Mouse (Mus musculus) spleen, embryonic (tissue): ENCODE results near the gene B4galt1.

Source experiments
- CTCF ChIA-PET: fragments of 350-600 bp; sonication (Branson Sonifier 250); formaldehyde crosslinking; loops from one replicate; lab custom pipeline; 2022; lab: Charles Lee

Gene B4galt1

GRCm38 (mm10) chr4:40844251-40844721 is 9.5 kb downstream of the B4galt1 start:
- CTCF ChIA-PET, result no interaction called here

- CTCF ChIA-PET, result no interaction called here
Observed at GRCm38 (mm10) chr4:40843726-40844125, 10.1 kb downstream of the B4galt1 start.

- CTCF ChIA-PET, result no interaction called here
Observed at GRCm38 (mm10) chr4:40840448-40840847, 13.4 kb downstream of the B4galt1 start.

- CTCF ChIA-PET, result no interaction called here
Observed at GRCm38 (mm10) chr4:40839251-40839650, 14.6 kb downstream of the B4galt1 start.

GRCm38 (mm10) chr4:40837451-40838285 is 16.1 kb downstream of the B4galt1 start:
- CTCF ChIA-PET, result no interaction called here

- CTCF ChIA-PET, result no interaction called here
Observed at GRCm38 (mm10) chr4:40837008-40837407, 16.8 kb downstream of the B4galt1 start.

GRCm38 (mm10) chr4:40834872-40835271 is 18.9 kb downstream of the B4galt1 start:
- CTCF ChIA-PET, result no interaction called here

GRCm38 (mm10) chr4:40834232-40834786 is 19.5 kb downstream of the B4galt1 start:
- CTCF ChIA-PET, result no interaction called here

- CTCF ChIA-PET, result no interaction called here
Observed at GRCm38 (mm10) chr4:40833381-40834231, 20.2 kb downstream of the B4galt1 start.

GRCm38 (mm10) chr4:40830530-40830929 is 23.3 kb downstream of the B4galt1 start:
- CTCF ChIA-PET, result no interaction called here

- CTCF ChIA-PET, result no interaction called here
Observed at GRCm38 (mm10) chr4:40829654-40830400, 24.0 kb downstream of the B4galt1 start.

- CTCF ChIA-PET, result no interaction called here
Observed at GRCm38 (mm10) chr4:40828910-40829309, 24.9 kb downstream of the B4galt1 start.

- CTCF ChIA-PET, result no interaction called here
Observed at GRCm38 (mm10) chr4:40827926-40828325, 25.9 kb downstream of the B4galt1 start.

GRCm38 (mm10) chr4:40826810-40827209 is 27.0 kb downstream of the B4galt1 start:
- CTCF ChIA-PET, result no interaction called here

GRCm38 (mm10) chr4:40825981-40826380 is 27.8 kb downstream of the B4galt1 start:
- CTCF ChIA-PET, result no interaction called here

- CTCF ChIA-PET, result no interaction called here
Observed at GRCm38 (mm10) chr4:40825146-40825545, 28.7 kb downstream of the B4galt1 start.

GRCm38 (mm10) chr4:40824505-40824904 is 29.3 kb downstream of the B4galt1 start:
- CTCF ChIA-PET, result no interaction called here

GRCm38 (mm10) chr4:40823664-40824063 is 30.1 kb downstream of the B4galt1 start:
- CTCF ChIA-PET, result no interaction called here

- CTCF ChIA-PET, result interaction anchor here (0.7 to 1.1 kb wide), 3 partner anchors 9 to 84 kb away, joined by 3 read pairs; no protein-coding TSS in a partner anchor
Observed at GRCm38 (mm10) chr4:40823151-40823550, 30.7 kb downstream of the B4galt1 start.

GRCm38 (mm10) chr4:40821303-40822023 is 32.3 kb downstream of the B4galt1 start:
- CTCF ChIA-PET, result interaction anchor here (1.1 kb wide), 1 partner anchor 34 kb away, joined by 3 read pairs; no protein-coding TSS in a partner anchor

- CTCF ChIA-PET, result no interaction called here
Observed at GRCm38 (mm10) chr4:40820903-40821302, 32.9 kb downstream of the B4galt1 start.
